9 mouse cellular contexts compared by ENCODE assay signal in genomic region chr7:19362276-19362675, GRCm38 (mm10). TPM values are rescaled to one million over a fixed set of nuclear protein-coding genes. Genes with fewer than 3 reads are reported as not detected.
A peak's percentile ranks its signal among the peaks of the same experiment; 100 is the strongest.
DNase-seq lines count a peak whose midpoint lies in the region; ATAC-seq and TF ChIP-seq lines count a peak whose summit lies in the region.
"Had no signal": no experiment of that assay in that cellular context is flagged by ENCODE, and none has a peak within 500 bp of the region (broad histone marks: within the 10 kb centered on the region; RNA-seq: fewer than 3 reads in every experiment).

No protein-coding gene starts in this region.

- TF ChIP-seq CTCF in heart, postnatal 0 days (IDR thresholded peaks at IDR 0.05; ENCODE audit: low read depth), result no peak

- peaks cover 5% of the 10 kb centered on the region for H3K36me3 ChIP-seq in hindbrain, embryonic 12.5 days
- H3K36me3 ChIP-seq in hindbrain, embryonic 14.5 days (replicated peaks; ENCODE audit: control insufficient read depth, insufficient read depth), result no peaks in the 10 kb centered on the region
- H3K36me3 ChIP-seq in embryonic facial prominence, embryonic 10.5 days (replicated peaks), result peaks cover 9% of the 10 kb centered on the region
- no peaks in the 10 kb centered on the region for H3K36me3 ChIP-seq in heart, postnatal 0 days (replicated peaks; ENCODE audit: control insufficient read depth, insufficient read depth, low read length)
- peaks cover under 1% of the 10 kb centered on the region; the same call in 1 of the 2 replicates for H3K36me3 ChIP-seq in midbrain, embryonic 13.5 days

- DNase-seq in hindbrain, embryonic 14.5 days (ENCODE audit: low spot score), result no peak
- no peak for DNase-seq in embryonic facial prominence, embryonic 10.5 days (ENCODE audit: low spot score)
- DNase-seq in heart, postnatal 0 days (ENCODE audit: low spot score), result peak; percentile 68
- no peak for DNase-seq in thymus, postnatal 25 days
- DNase-seq in left cerebral cortex, postnatal 10 days (ENCODE audit: extremely low spot score in 1 of 2, low spot score in 2 of 2), result no peak
- DNase-seq in yolk sac, embryonic 10.5 days (ENCODE audit: low spot score), result no peak

- intact Hi-C loops in left cerebral cortex, postnatal 10 days (cut with DNase I), result no loop called here

- peaks cover 28% of the 10 kb centered on the region for H3K4me1 ChIP-seq in hindbrain, embryonic 12.5 days
- H3K4me1 ChIP-seq in hindbrain, embryonic 14.5 days (replicated peaks; ENCODE audit: control insufficient read depth, insufficient read depth, low read length), result peaks cover 20% of the 10 kb centered on the region; the same call in 1 of the 2 replicates
- H3K4me1 ChIP-seq in embryonic facial prominence, embryonic 10.5 days, result peaks cover 59% of the 10 kb centered on the region
- H3K4me1 ChIP-seq in heart, postnatal 0 days (ENCODE audit: control insufficient read depth, insufficient read depth), result peaks cover 21% of the 10 kb centered on the region
- H3K4me1 ChIP-seq in midbrain, embryonic 13.5 days (replicated peaks), result peaks cover 41% of the 10 kb centered on the region

- H3K27me3 ChIP-seq in hindbrain, embryonic 12.5 days, result peaks cover 17% of the 10 kb centered on the region; the same call in 1 of the 2 replicates
- no peaks in the 10 kb centered on the region for H3K27me3 ChIP-seq in hindbrain, embryonic 14.5 days (ENCODE audit: control insufficient read depth, insufficient read depth, low read length)
- peaks cover 28% of the 10 kb centered on the region for H3K27me3 ChIP-seq in embryonic facial prominence, embryonic 10.5 days (replicated peaks; ENCODE audit: low read depth, poor library complexity, severe bottlenecking)
- no peaks in the 10 kb centered on the region for H3K27me3 ChIP-seq in heart, postnatal 0 days (ENCODE audit: control insufficient read depth, insufficient read depth, low read length)
- H3K27me3 ChIP-seq in midbrain, embryonic 13.5 days, result peaks cover 11% of the 10 kb centered on the region; the same call in 1 of the 2 replicates

- 27% methylated on average over 4 of the region's 4 CpGs for WGBS in hindbrain, embryonic 12.5 days
- 27% methylated on average over 4 of the region's 4 CpGs for WGBS in hindbrain, embryonic 14.5 days
- WGBS in embryonic facial prominence, embryonic 10.5 days, result 37% methylated on average over 4 of the region's 4 CpGs
- WGBS in heart, postnatal 0 days, result 8% methylated on average over 4 of the region's 4 CpGs
- 19% methylated on average over 4 of the region's 4 CpGs for WGBS in midbrain, embryonic 13.5 days

- TF ChIP-seq EP300 in heart, postnatal 0 days (IDR thresholded peaks at IDR 0.05; ENCODE audit: low read depth), result no peak

- ATAC-seq in hindbrain, embryonic 12.5 days (ENCODE audit: low FRiP score), result no peak
- no peak for ATAC-seq in hindbrain, embryonic 14.5 days (ENCODE audit: low FRiP score)
- peak; percentile 40 for ATAC-seq in heart, postnatal 0 days (ENCODE audit: insufficient read depth, low read depth)
- no peak for ATAC-seq in midbrain, embryonic 13.5 days

- no peak overlapping the region for H3K4me3 ChIP-seq in hindbrain, embryonic 12.5 days
- H3K4me3 ChIP-seq in hindbrain, embryonic 14.5 days (replicated peaks; ENCODE audit: low read length), result no peak overlapping the region
- peak overlapping the region; percentile 92 for H3K4me3 ChIP-seq in embryonic facial prominence, embryonic 10.5 days
- peak overlapping the region; percentile 62 for H3K4me3 ChIP-seq in heart, postnatal 0 days (ENCODE audit: low read depth, low read length)
- peak overlapping the region; percentile 74 for H3K4me3 ChIP-seq in midbrain, embryonic 13.5 days (replicated peaks)

- H3K27ac ChIP-seq in hindbrain, embryonic 12.5 days, result 0 out of 2 replicates have a peak overlapping the region, but pooled peaks have one; percentile 23
- no peak overlapping the region for H3K27ac ChIP-seq in hindbrain, embryonic 14.5 days
- H3K27ac ChIP-seq in embryonic facial prominence, embryonic 10.5 days (replicated peaks), result no peak overlapping the region
- H3K27ac ChIP-seq in heart, postnatal 0 days (ENCODE audit: low read depth), result peak overlapping the region; percentile 87
- H3K27ac ChIP-seq in midbrain, embryonic 13.5 days, result peak overlapping the region; percentile 35; the same call in 1 of the 2 replicates

- H3K9me3 ChIP-seq in hindbrain, embryonic 12.5 days (replicated peaks), result no peaks in the 10 kb centered on the region
- no peaks in the 10 kb centered on the region for H3K9me3 ChIP-seq in hindbrain, embryonic 14.5 days (ENCODE audit: control insufficient read depth, low read length)
- H3K9me3 ChIP-seq in embryonic facial prominence, embryonic 10.5 days, result no peaks in the 10 kb centered on the region
- H3K9me3 ChIP-seq in heart, postnatal 0 days (replicated peaks; ENCODE audit: control insufficient read depth, low read length), result no peaks in the 10 kb centered on the region
- H3K9me3 ChIP-seq in midbrain, embryonic 13.5 days, result no peaks in the 10 kb centered on the region

- H3K9ac ChIP-seq in hindbrain, embryonic 12.5 days, result no peak overlapping the region
- no peak overlapping the region for H3K9ac ChIP-seq in hindbrain, embryonic 14.5 days
- 0 out of 2 replicates have a peak overlapping the region, but pooled peaks have one; percentile 8 for H3K9ac ChIP-seq in heart, postnatal 0 days (replicated peaks; ENCODE audit: low read depth, low read length)
- peak overlapping the region; percentile 2; the same call in 1 of the 2 replicates for H3K9ac ChIP-seq in midbrain, embryonic 13.5 days (replicated peaks)

- peak overlapping the region; percentile 96 for H3K4me2 ChIP-seq in hindbrain, embryonic 12.5 days (replicated peaks)
- no peak overlapping the region for H3K4me2 ChIP-seq in hindbrain, embryonic 14.5 days (replicated peaks)
- H3K4me2 ChIP-seq in heart, postnatal 0 days (ENCODE audit: low read depth, low read length), result peak overlapping the region; percentile 79
- H3K4me2 ChIP-seq in midbrain, embryonic 13.5 days (replicated peaks), result peak overlapping the region; percentile 98

RNA-seq across cellular contexts. Expression of gene Ppp1r13l, which starts 2.7 kb away (rescaled TPM):
- 4.7 and 5.5 TPM in 2 replicates for polyA plus RNA-seq in hindbrain, embryonic 12.5 days (2016; fragmentation: Nextera tagmentation; extraction: Ambion mirVana)
- 2.4 and 2.6 TPM in 2 replicates for polyA plus RNA-seq in hindbrain, embryonic 14.5 days (2014; fragmentation: Nextera tagmentation; extraction: Ambion mirVana)
- polyA plus RNA-seq in embryonic facial prominence, embryonic 10.5 days (2016; fragmentation: Nextera tagmentation; extraction: Ambion mirVana), result 6.9 and 7.1 TPM in 2 replicates
- total RNA-seq in heart, postnatal 0 days (2014; rRNA removed; ENCODE audit: low replicate concordance), result 11.8 and 13.5 TPM in 2 replicates
- polyA plus RNA-seq in heart, postnatal 0 days (2015; fragmentation: Nextera tagmentation; extraction: Ambion mirVana), result 12.0 and 14.0 TPM in 2 replicates
- polyA plus RNA-seq in midbrain, embryonic 13.5 days (2015; fragmentation: Nextera tagmentation; extraction: Ambion mirVana), result 1.2 and 2.3 TPM in 2 replicates
- 1 to 10 TPM; 5.3 to 7.2 TPM for total RNA-seq in left cerebral cortex, postnatal 10 days (2021)

RNA-seq across cellular contexts. Expression of gene Cd3eap, which starts 3.0 kb away (rescaled TPM):
- polyA plus RNA-seq in hindbrain, embryonic 12.5 days (2016; fragmentation: Nextera tagmentation; extraction: Ambion mirVana), result 17.3 and 20.4 TPM in 2 replicates
- 17.0 TPM in 2 replicates for polyA plus RNA-seq in hindbrain, embryonic 14.5 days (2014; fragmentation: Nextera tagmentation; extraction: Ambion mirVana)
- 26.8 and 28.9 TPM in 2 replicates for polyA plus RNA-seq in embryonic facial prominence, embryonic 10.5 days (2016; fragmentation: Nextera tagmentation; extraction: Ambion mirVana)
- total RNA-seq in heart, postnatal 0 days (2014; rRNA removed; ENCODE audit: low replicate concordance), result 1.9 and 3.2 TPM in 2 replicates
- 11.1 and 11.7 TPM in 2 replicates for polyA plus RNA-seq in heart, postnatal 0 days (2015; fragmentation: Nextera tagmentation; extraction: Ambion mirVana)
- polyA plus RNA-seq in midbrain, embryonic 13.5 days (2015; fragmentation: Nextera tagmentation; extraction: Ambion mirVana), result 19.6 and 20.4 TPM in 2 replicates
- total RNA-seq in left cerebral cortex, postnatal 10 days (2021), result 10 to 100 TPM; 16.8 to 18.2 TPM

RNA-seq across cellular contexts. Expression of gene Ercc1, which starts 17.7 kb away (rescaled TPM):
- polyA plus RNA-seq in hindbrain, embryonic 12.5 days (2016; fragmentation: Nextera tagmentation; extraction: Ambion mirVana), result 95.6 and 96.8 TPM in 2 replicates
- 82.6 and 86.1 TPM in 2 replicates for polyA plus RNA-seq in hindbrain, embryonic 14.5 days (2014; fragmentation: Nextera tagmentation; extraction: Ambion mirVana)
- 102 and 107 TPM in 2 replicates for polyA plus RNA-seq in embryonic facial prominence, embryonic 10.5 days (2016; fragmentation: Nextera tagmentation; extraction: Ambion mirVana)
- total RNA-seq in heart, postnatal 0 days (2014; rRNA removed; ENCODE audit: low replicate concordance), result 26.2 and 40.5 TPM in 2 replicates
- 55.2 and 61.0 TPM in 2 replicates for polyA plus RNA-seq in heart, postnatal 0 days (2015; fragmentation: Nextera tagmentation; extraction: Ambion mirVana)
- 84.1 and 91.9 TPM in 2 replicates for polyA plus RNA-seq in midbrain, embryonic 13.5 days (2015; fragmentation: Nextera tagmentation; extraction: Ambion mirVana)
- 10 to 100 TPM; 38.5 to 50.6 TPM for total RNA-seq in left cerebral cortex, postnatal 10 days (2021)

RNA-seq across cellular contexts. Expression of gene Ercc2, which starts 19.5 kb away (rescaled TPM):
- 21.3 and 24.6 TPM in 2 replicates for polyA plus RNA-seq in hindbrain, embryonic 12.5 days (2016; fragmentation: Nextera tagmentation; extraction: Ambion mirVana)
- polyA plus RNA-seq in hindbrain, embryonic 14.5 days (2014; fragmentation: Nextera tagmentation; extraction: Ambion mirVana), result 15.6 and 16.5 TPM in 2 replicates
- 28.1 and 28.8 TPM in 2 replicates for polyA plus RNA-seq in embryonic facial prominence, embryonic 10.5 days (2016; fragmentation: Nextera tagmentation; extraction: Ambion mirVana)
- 20.4 and 30.8 TPM in 2 replicates for total RNA-seq in heart, postnatal 0 days (2014; rRNA removed; ENCODE audit: low replicate concordance)
- 4.9 and 6.0 TPM in 2 replicates for polyA plus RNA-seq in heart, postnatal 0 days (2015; fragmentation: Nextera tagmentation; extraction: Ambion mirVana)
- polyA plus RNA-seq in midbrain, embryonic 13.5 days (2015; fragmentation: Nextera tagmentation; extraction: Ambion mirVana), result 27.6 and 28.9 TPM in 2 replicates
- 10 to 100 TPM; 39.0 to 39.7 TPM for total RNA-seq in left cerebral cortex, postnatal 10 days (2021)

RNA-seq across cellular contexts. Expression of gene Klc3, which starts 41.6 kb away (rescaled TPM):
- polyA plus RNA-seq in hindbrain, embryonic 12.5 days (2016; fragmentation: Nextera tagmentation; extraction: Ambion mirVana), result 3.2 and 4.1 TPM in 2 replicates
- polyA plus RNA-seq in hindbrain, embryonic 14.5 days (2014; fragmentation: Nextera tagmentation; extraction: Ambion mirVana), result 0.78 and 1.1 TPM in 2 replicates
- 7.9 and 8.8 TPM in 2 replicates for polyA plus RNA-seq in embryonic facial prominence, embryonic 10.5 days (2016; fragmentation: Nextera tagmentation; extraction: Ambion mirVana)
- total RNA-seq in heart, postnatal 0 days (2014; rRNA removed; ENCODE audit: low replicate concordance), result 0.31 TPM in 1 of 2 replicates, not detected in the other
- polyA plus RNA-seq in heart, postnatal 0 days (2015; fragmentation: Nextera tagmentation; extraction: Ambion mirVana), result 0.72 and 0.99 TPM in 2 replicates
- polyA plus RNA-seq in midbrain, embryonic 13.5 days (2015; fragmentation: Nextera tagmentation; extraction: Ambion mirVana), result 1.1 and 1.2 TPM in 2 replicates
- 1 to 10 TPM in 1 of 2 experiments, under 1 TPM in 1; 0.93 to 1.2 TPM for total RNA-seq in left cerebral cortex, postnatal 10 days (2021)
- total RNA-seq: megakaryocyte-erythroid progenitor cell, adult 5-6 weeks had no signal

Comparison
In these comparisons a context has a peak if more than half of its experiments do, and no peak if none do; other contexts are left out.
1. H3K27ac ChIP-seq: peak in hindbrain, embryonic 12.5 days (single experiment), heart, postnatal 0 days (single experiment) and midbrain, embryonic 13.5 days (single experiment); none in hindbrain, embryonic 14.5 days (single experiment) and embryonic facial prominence, embryonic 10.5 days (single experiment).
2. H3K4me3 ChIP-seq: peak in embryonic facial prominence, embryonic 10.5 days (single experiment), heart, postnatal 0 days (single experiment) and midbrain, embryonic 13.5 days (single experiment); none in hindbrain, embryonic 12.5 days (single experiment) and hindbrain, embryonic 14.5 days (single experiment).
3. H3K9ac ChIP-seq: peak in heart, postnatal 0 days (single experiment) and midbrain, embryonic 13.5 days (single experiment); none in hindbrain, embryonic 12.5 days (single experiment) and hindbrain, embryonic 14.5 days (single experiment).